Mouse (Mus musculus) stomach, postnatal 0 days (tissue): ENCODE measurements at regions not wholly inside any gene's neighbourhood (a gene's known extent, or its start where the extent isn't known, plus 50 kb on each side); places are given as distances from the start of the nearest gene placed in this dataset.
"Not testable (repeated sequence)": the region's sequence is repeated elsewhere in the genome, so short reads cannot be mapped to it uniquely, and the experiment has no call there.

ENCODE experiments used
- ATAC-seq: fragments of 200-750 bp; cut with Nextera tagmentation; 2 replicates; pipeline ENCODE4 v1.8.0; 2017; ENCODE audit not compliant: low FRiP score, low TSS enrichment
- DNase-seq: peaks from one replicate; pipeline ENCODE4 v3.0.0-alpha.2; 2016; ENCODE audit warnings: low spot score
- H3K27ac ChIP-seq: fragments of 300-500 bp; sonication (generic); replicated peaks from 2 replicates; pipeline ENCODE4 v1.5.1; 2014; ENCODE audit warnings: mild to moderate bottlenecking, control low read depth
- H3K27me3 ChIP-seq: fragments of 300-500 bp; sonication (generic); 2 replicates; pipeline ENCODE4 v1.6.1; 2014; ENCODE audit warnings: low read length; ENCODE audit not compliant: control insufficient read depth, insufficient read depth
- H3K36me3 ChIP-seq: fragments of 300-500 bp; sonication (generic); 2 replicates; pipeline ENCODE4 v1.6.1; 2014; ENCODE audit warnings: low read length, mixed read lengths; ENCODE audit not compliant: control insufficient read depth, insufficient read depth
- H3K4me1 ChIP-seq: fragments of 300-500 bp; sonication (generic); replicated peaks from 2 replicates; pipeline ENCODE4 v1.6.1; 2014; ENCODE audit warnings: antibody characterized with exemption; ENCODE audit not compliant: control insufficient read depth, insufficient read depth
- H3K4me2 ChIP-seq: fragments of 300-500 bp; sonication (generic); replicated peaks from 2 replicates; pipeline ENCODE4 v1.6.1; 2014; ENCODE audit warnings: low read depth, mild to moderate bottlenecking, control low read depth, moderate library complexity
- H3K4me3 ChIP-seq: fragments of 300-500 bp; sonication (generic); 2 replicates; pipeline ENCODE4 v1.5.1; 2014; ENCODE audit warnings: low read depth, low read length, control low read depth
- H3K9ac ChIP-seq: fragments of 300-500 bp; sonication (generic); 2 replicates; pipeline ENCODE4 v1.6.1; 2014; ENCODE audit warnings: mild to moderate bottlenecking, low read length, control low read depth, mixed read lengths
- H3K9me3 ChIP-seq: fragments of 300-500 bp; sonication (generic); 2 replicates; pipeline ENCODE4 v1.6.1; 2016; ENCODE audit warnings: low read length; ENCODE audit not compliant: control insufficient read depth
- CTCF ChIP-seq: IDR thresholded peaks from 2 replicates; pipeline ENCODE4 v1.5.1; 2016; ENCODE audit warnings: antibody characterized with exemption, low read depth, mild to moderate bottlenecking, moderate library complexity
- EP300 ChIP-seq: optimal IDR thresholded peaks from 2 replicates; pipeline ENCODE3; 2016; ENCODE audit warnings: antibody characterized with exemption
- WGBS: fragments of 180-500 bp; shearing (Covaris S2); extraction: QIAGEN DNeasy Blood & Tissue Kit; methylation state at CpG from one replicate; pipeline ENCODE4 v1.1.7; 2014; 5-methylcytosine and 5-hydroxymethylcytosine counted together

DNA sequence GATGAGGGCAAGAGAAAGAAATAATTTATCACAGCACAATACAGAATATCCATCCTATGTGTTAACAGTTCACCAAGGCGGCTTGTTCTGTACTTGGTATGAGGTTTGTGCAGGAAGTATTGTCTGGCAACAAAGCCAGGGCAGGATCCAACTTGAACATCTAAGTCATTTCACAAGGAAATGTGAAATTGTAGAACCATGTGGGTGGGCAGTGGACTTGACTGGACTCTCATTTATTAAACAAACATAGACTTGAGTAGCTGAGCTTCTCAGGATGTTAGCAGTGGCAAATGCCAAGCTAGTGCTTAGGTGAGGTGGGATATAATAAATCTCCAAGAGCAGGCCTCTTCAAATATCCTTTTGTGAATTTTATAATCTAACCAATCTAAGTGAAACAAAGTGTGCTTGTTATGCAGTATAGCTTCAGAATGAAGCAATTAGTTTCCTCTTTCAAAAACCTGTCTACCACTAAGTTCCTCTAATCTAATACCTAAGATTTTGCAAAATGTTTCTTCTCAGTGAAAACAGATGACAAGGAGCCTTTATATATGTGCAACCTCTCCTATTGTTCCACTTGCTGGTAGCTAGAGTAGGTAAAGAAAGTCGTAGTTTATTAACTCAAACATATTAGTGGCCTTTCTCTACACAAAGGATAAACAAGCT is 694.4 kb downstream of the Crisp4 start:
- no peaks in the 10 kb centered on the region for H3K4me1 ChIP-seq
- DNase-seq, result no peak
- TF ChIP-seq EP300, result no peak
- ATAC-seq, result no peak
- H3K4me3 ChIP-seq, result no peak overlapping the region
- H3K4me2 ChIP-seq, result no peak overlapping the region
- no peak overlapping the region for H3K27ac ChIP-seq
- no peak overlapping the region for H3K9ac ChIP-seq
- H3K27me3 ChIP-seq, result no peaks in the 10 kb centered on the region
- no peaks in the 10 kb centered on the region for H3K36me3 ChIP-seq
- 49% methylated on average over 2 of the region's 2 CpGs for WGBS
- no peaks in the 10 kb centered on the region for H3K9me3 ChIP-seq

DNA sequence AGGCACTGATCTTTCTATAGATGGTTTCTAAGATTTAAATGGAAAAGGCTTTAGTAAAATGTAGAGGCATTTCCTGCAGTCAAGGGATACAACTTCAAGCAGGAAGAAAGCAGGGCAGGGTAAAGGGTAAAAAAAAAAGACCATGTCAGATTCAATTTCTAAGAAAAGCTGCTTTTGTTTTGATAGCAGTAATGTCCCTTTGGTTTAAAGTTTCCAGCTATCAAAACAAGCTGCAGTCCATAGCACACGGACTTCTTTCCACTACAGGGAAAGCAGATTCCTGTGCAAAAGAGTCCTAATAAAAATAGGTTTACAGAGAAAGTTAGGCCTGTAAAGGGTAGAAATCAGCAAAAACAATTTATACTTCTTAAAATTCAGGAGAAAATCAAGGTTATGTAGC is 695.0 kb downstream of the Crisp4 start:
- Histone ChIP-seq H3K36me3 (no peaks in the 10 kb centered on the region), H3K4me1 (no peaks in the 10 kb centered on the region), H3K4me2 (no peak overlapping the region), H3K4me3 (no peak overlapping the region), H3K9ac (no peak overlapping the region), H3K27ac (no peak overlapping the region), H3K9me3 (no peaks in the 10 kb centered on the region), H3K27me3 (no peaks in the 10 kb centered on the region)
- 22% methylated on average over 1 of the region's 1 CpGs for WGBS
- TF ChIP-seq CTCF (no peak), EP300 (no peak)
- ATAC-seq, result no peak
- no peak for DNase-seq

DNA sequence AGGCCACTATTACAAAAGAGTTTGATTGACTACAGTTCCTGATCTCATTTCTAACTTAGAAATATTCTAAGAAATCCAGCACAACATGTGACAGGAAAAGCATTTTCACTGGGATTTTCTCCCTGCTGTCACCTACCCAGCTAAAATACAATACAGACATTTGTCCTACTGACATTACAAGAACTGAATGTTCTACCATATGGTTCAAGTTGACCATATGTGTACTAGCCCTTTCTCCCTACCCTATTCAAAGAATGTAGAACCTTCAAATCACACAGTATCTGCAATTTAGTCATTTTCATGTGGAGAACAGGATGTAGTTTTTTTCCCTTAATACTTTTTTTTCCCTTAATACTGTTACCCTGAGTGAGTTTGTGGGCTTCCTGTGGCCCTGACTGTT is 695.4 kb downstream of the Crisp4 start:
- no peak overlapping the region for H3K4me3 ChIP-seq
- H3K36me3 ChIP-seq, result no peaks in the 10 kb centered on the region
- H3K9ac ChIP-seq, result no peak overlapping the region
- no peak overlapping the region for H3K4me2 ChIP-seq
- H3K4me1 ChIP-seq, result no peaks in the 10 kb centered on the region
- H3K27me3 ChIP-seq, result no peaks in the 10 kb centered on the region
- no peak for ATAC-seq
- TF ChIP-seq EP300, result no peak
- TF ChIP-seq CTCF, result no peak
- no peak for DNase-seq
- no peak overlapping the region for H3K27ac ChIP-seq
- no peaks in the 10 kb centered on the region for H3K9me3 ChIP-seq

DNA sequence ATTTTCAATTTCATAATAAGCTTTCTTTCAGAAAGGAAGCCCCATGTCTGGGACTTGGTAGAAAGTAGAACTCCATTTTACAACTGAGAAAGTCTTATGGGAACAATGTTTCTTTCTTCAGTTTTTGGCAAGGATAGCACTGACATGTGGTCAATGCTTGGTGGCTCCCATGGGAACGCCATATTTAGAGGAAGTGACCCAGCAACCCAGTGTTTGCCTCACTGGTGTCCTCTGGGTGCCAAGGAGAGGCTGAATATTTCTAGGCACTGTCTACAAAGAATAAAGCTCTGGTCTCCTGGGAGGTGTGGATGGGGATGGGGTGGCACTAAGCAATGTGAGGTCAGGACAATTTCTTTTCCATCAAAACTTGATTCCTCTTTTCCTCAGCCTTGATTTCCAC is 696.4 kb downstream of the Crisp4 start:
- no peak overlapping the region for H3K4me3 ChIP-seq
- H3K27ac ChIP-seq, result no peak overlapping the region
- H3K27me3 ChIP-seq, result no peaks in the 10 kb centered on the region
- WGBS, result 68% methylated on average over 1 of the region's 1 CpGs
- no peak for DNase-seq
- TF ChIP-seq EP300, result no peak
- no peak for TF ChIP-seq CTCF
- H3K4me2 ChIP-seq, result no peak overlapping the region
- no peak for ATAC-seq
- H3K9ac ChIP-seq, result no peak overlapping the region
- H3K4me1 ChIP-seq, result no peaks in the 10 kb centered on the region
- no peaks in the 10 kb centered on the region for H3K36me3 ChIP-seq
- H3K9me3 ChIP-seq, result no peaks in the 10 kb centered on the region

DNA sequence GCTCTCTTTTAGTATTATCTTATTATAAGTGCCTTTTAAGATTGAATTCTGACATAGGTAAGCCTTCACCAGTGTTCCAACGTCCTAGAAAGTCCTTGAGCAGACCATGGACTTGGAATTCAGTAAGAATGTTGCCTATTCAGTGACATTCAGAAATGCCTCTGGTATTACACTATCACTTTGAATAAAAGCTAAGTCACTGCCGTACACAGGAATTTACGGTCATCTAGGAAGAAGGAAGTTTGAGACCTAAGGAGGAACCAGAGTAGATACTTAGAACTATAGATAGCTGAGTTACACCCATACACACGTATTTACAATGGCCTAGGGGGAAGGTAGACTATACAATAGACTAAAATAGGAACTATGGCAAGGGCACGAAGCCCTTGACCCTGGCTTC is 711.6 kb downstream of the Crisp4 start:
- H3K36me3 ChIP-seq, H3K4me1 ChIP-seq, ATAC-seq, H3K9me3 ChIP-seq, H3K9ac ChIP-seq, DNase-seq, H3K27me3 ChIP-seq, H3K27ac ChIP-seq, H3K4me3 ChIP-seq, H3K4me2 ChIP-seq: not testable (repeated sequence)
- 73% methylated on average over 5 of the region's 5 CpGs for WGBS

DNA sequence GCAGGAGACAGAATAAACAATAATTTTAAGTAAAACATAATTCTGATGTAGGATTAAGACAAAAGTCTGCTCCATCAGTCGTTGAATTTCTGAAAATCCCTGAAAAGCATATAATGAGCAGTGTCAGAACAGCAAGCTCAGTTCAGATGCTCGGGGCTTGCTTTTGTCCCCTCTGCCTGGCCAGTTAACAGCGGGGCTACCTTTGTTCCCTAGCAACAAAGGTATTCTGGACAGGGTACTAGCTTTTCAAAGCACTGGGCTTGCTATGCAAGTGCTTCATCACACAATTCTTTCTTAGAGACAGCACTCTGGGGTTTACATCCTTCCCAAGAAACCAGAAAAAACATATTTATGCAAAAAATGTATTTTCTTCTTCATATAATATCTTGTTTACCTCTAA is 729.7 kb downstream of the Crisp4 start:
- TF ChIP-seq EP300, result no peak
- no peak for TF ChIP-seq CTCF
- H3K9ac ChIP-seq, result no peak overlapping the region
- DNase-seq (no peak), ATAC-seq (no peak)
- no peaks in the 10 kb centered on the region for H3K27me3 ChIP-seq
- no peaks in the 10 kb centered on the region for H3K36me3 ChIP-seq
- no peak overlapping the region for H3K4me2 ChIP-seq
- WGBS, result 30% methylated on average over 3 of the region's 3 CpGs
- no peak overlapping the region for H3K4me3 ChIP-seq
- H3K9me3 ChIP-seq, result no peaks in the 10 kb centered on the region
- H3K27ac ChIP-seq, result no peak overlapping the region
- H3K4me1 ChIP-seq, result no peaks in the 10 kb centered on the region
